Mouse (Mus musculus) embryonic facial prominence, embryonic 12.5 days (tissue): Measurements from ENCODE around the gene Ankrd33b. TPM values are rescaled to one million over a fixed set of nuclear protein-coding genes. Genes with fewer than 3 reads are reported as not detected.

Experiments
- ATAC-seq: fragments of 200-750 bp; cut with Nextera tagmentation; 2 replicates; pipeline ENCODE4 v1.8.0; 2017; ENCODE audit not compliant: insufficient number of reproducible peaks, insufficient read depth, low FRiP score, low TSS enrichment
- H3K27ac ChIP-seq: fragments of 300-500 bp; sonication (generic); 2 replicates; pipeline ENCODE4 v1.5.1; 2016; ENCODE audit warnings: mild to moderate bottlenecking
- H3K27me3 ChIP-seq: fragments of 300-500 bp; sonication (generic); 2 replicates; pipeline ENCODE4 v1.6.1; 2016; ENCODE audit warnings: mild to moderate bottlenecking, moderate library complexity
- H3K36me3 ChIP-seq: fragments of 300-500 bp; sonication (generic); 2 replicates; pipeline ENCODE4 v1.6.1; 2016; ENCODE audit warnings: mild to moderate bottlenecking
- H3K4me1 ChIP-seq: fragments of 300-500 bp; sonication (generic); 2 replicates; pipeline ENCODE4 v1.6.1; 2016
- H3K4me2 ChIP-seq: fragments of 300-500 bp; sonication (generic); replicated peaks from 2 replicates; pipeline ENCODE4 v1.6.1; 2016; ENCODE audit warnings: mild to moderate bottlenecking, moderate library complexity
- H3K4me3 ChIP-seq: fragments of 300-500 bp; sonication (generic); 2 replicates; pipeline ENCODE4 v1.5.1; 2016; ENCODE audit warnings: mild to moderate bottlenecking
- H3K9ac ChIP-seq: fragments of 300-500 bp; sonication (generic); 2 replicates; pipeline ENCODE4 v1.6.1; 2016; ENCODE audit warnings: mild to moderate bottlenecking, moderate library complexity
- H3K9me3 ChIP-seq: fragments of 300-500 bp; sonication (generic); 2 replicates; pipeline ENCODE4 v1.6.1; 2016; ENCODE audit warnings: mild to moderate bottlenecking, moderate library complexity
- WGBS: fragments of 180-500 bp; shearing (Covaris S2); methylation state at CpG from one replicate; pipeline ENCODE4 v1.1.7; 2016; 5-methylcytosine and 5-hydroxymethylcytosine counted together
- polyA plus RNA-seq: library from polyadenylated mRNA; unstranded; fragments of >200 nt; fragmentation: Nextera tagmentation; extraction: Ambion mirVana; gene quantifications from 2 replicates; pipeline ENCODE4 v1.2.1, GENCODE M21; 2016

The Ankrd33b gene
- polyA plus RNA-seq, 1 experiment from 2014 or later, result 0.55 TPM

DNA sequence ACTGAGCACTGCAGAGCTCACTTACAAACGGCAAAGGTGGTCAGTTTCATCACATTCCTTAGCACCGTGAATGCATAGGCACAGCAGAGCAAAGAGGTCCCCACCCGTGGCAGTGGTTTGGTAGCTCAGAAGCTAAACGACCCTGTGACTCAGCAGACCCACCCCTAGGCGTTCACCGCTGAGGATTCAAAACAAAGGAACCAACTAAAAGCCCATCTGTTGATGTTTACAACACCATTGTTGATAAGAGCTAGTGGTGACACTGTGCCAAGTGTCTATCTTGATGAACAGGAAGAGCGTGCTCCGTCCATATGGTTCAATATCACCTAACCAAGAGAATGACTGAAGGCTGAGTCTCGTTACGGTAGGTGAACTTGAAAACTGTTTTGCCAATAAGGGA lies 124.3 kb downstream of the Ankrd33b start:
- no peak overlapping the region for H3K9ac ChIP-seq
- peaks cover 20% of the 10 kb centered on the region for H3K4me1 ChIP-seq
- no peak overlapping the region for H3K27ac ChIP-seq
- no peak for ATAC-seq
- WGBS, result 85% methylated on average over 10 of the region's 10 CpGs
- H3K36me3 ChIP-seq, result peaks cover 26% of the 10 kb centered on the region
- no peak overlapping the region for H3K4me3 ChIP-seq
- peaks cover 6% of the 10 kb centered on the region; the same call in 1 of the 2 replicates for H3K9me3 ChIP-seq
- H3K4me2 ChIP-seq, result no peak overlapping the region
- H3K27me3 ChIP-seq, result no peaks in the 10 kb centered on the region

Other genes starting within 250 kb of the Ankrd33b start
- 73.3 and 74.1 TPM in 2 replicates for gene Dap, start 143.4 kb downstream of the Ankrd33b start, polyA plus RNA-seq
- gene Ropn1l, start 86.0 kb upstream of the Ankrd33b start, polyA plus RNA-seq, result 1.6 and 1.7 TPM in 2 replicates
- 44.0 and 44.6 TPM in 2 replicates for gene March6, start 163.3 kb upstream of the Ankrd33b start, polyA plus RNA-seq
- gene Cmbl, start 197.7 kb upstream of the Ankrd33b start, polyA plus RNA-seq, result 2.1 and 2.2 TPM in 2 replicates
- 600 and 614 TPM in 2 replicates for gene Cct5, start 234.1 kb upstream of the Ankrd33b start, polyA plus RNA-seq
- gene Fam173b, start 234.1 kb upstream of the Ankrd33b start, polyA plus RNA-seq, result 11.9 and 12.5 TPM in 2 replicates